Mouse (Mus musculus): ENCODE measurements around the gene Eddm3b.

- TF ChIP-seq CTCF (IDR thresholded peaks at IDR 0.05; ENCODE audit: low read depth, low read length) (no peak), POLR2A (IDR thresholded peaks at IDR 0.05; ENCODE audit: borderline replicate concordance, low read depth, low read length) (no peak)
Observed at GRCm38 (mm10) chr14:51079180-51079579, 35.0 kb upstream of the Eddm3b start.

Measured in bone marrow macrophage, adult 2 months (primary cell).